Mouse (Mus musculus) liver, postnatal 0 days (tissue): ENCODE measurements at regions not wholly inside any gene's neighbourhood (a gene's known extent, or its start where the extent isn't known, plus 50 kb on each side); places are given as distances from the start of the nearest gene placed in this dataset.

ENCODE experiments used
- ATAC-seq: fragments of 200-750 bp; cut with Nextera tagmentation; 2 replicates; pipeline ENCODE4 v1.8.0; 2017; ENCODE audit warnings: mild to moderate bottlenecking, moderate library complexity
- DNase-seq: peaks from one replicate; pipeline ENCODE4 v3.0.0-alpha.2; 2016
- H3K27ac ChIP-seq: fragments of 300-500 bp; sonication (generic); 2 replicates; pipeline ENCODE4 v1.5.1; 2014; ENCODE audit warnings: antibody characterized with exemption, moderate library complexity, mild to moderate bottlenecking, low read depth
- H3K27me3 ChIP-seq: fragments of 300-500 bp; sonication (generic); 2 replicates; pipeline ENCODE4 v1.6.1; 2014; ENCODE audit warnings: low read length, control low read depth, mixed read lengths; ENCODE audit not compliant: insufficient read depth
- H3K36me3 ChIP-seq: fragments of 300-500 bp; sonication (generic); replicated peaks from 2 replicates; pipeline ENCODE4 v1.6.1; 2014; ENCODE audit warnings: mild to moderate bottlenecking, control low read depth, low read length, moderate library complexity, mixed read lengths; ENCODE audit not compliant: insufficient read depth
- H3K4me1 ChIP-seq: fragments of 300-500 bp; sonication (generic); 2 replicates; pipeline ENCODE4 v1.6.1; 2014; ENCODE audit warnings: antibody characterized with exemption, mild to moderate bottlenecking, control low read depth; ENCODE audit not compliant: insufficient read depth
- H3K4me2 ChIP-seq: fragments of 300-500 bp; sonication (generic); 2 replicates; pipeline ENCODE4 v1.6.1; 2014; ENCODE audit warnings: low read depth, mild to moderate bottlenecking, low read length, moderate library complexity, mixed read lengths
- H3K4me3 ChIP-seq: fragments of 300-500 bp; sonication (generic); 2 replicates; pipeline ENCODE4 v1.5.1; 2014; ENCODE audit warnings: low read depth, low read length
- H3K9ac ChIP-seq: fragments of 300-500 bp; sonication (generic); replicated peaks from 2 replicates; pipeline ENCODE4 v1.6.1; 2014; ENCODE audit warnings: mild to moderate bottlenecking, moderate library complexity
- H3K9me3 ChIP-seq: fragments of 300-500 bp; sonication (generic); 2 replicates; pipeline ENCODE4 v1.6.1; 2016; ENCODE audit warnings: mild to moderate bottlenecking, control low read depth, low read length, mixed read lengths
- CTCF ChIP-seq: sonication (generic); IDR thresholded peaks from 2 replicates; pipeline ENCODE4 v1.5.1; 2016; ENCODE audit warnings: antibody characterized with exemption, low read depth
- EP300 ChIP-seq: IDR thresholded peaks from 2 replicates; pipeline ENCODE4 v1.6.1; 2016; ENCODE audit warnings: antibody characterized with exemption, low read depth, mild to moderate bottlenecking
- WGBS: fragments of 180-500 bp; shearing (Covaris S2); extraction: QIAGEN DNeasy Blood & Tissue Kit; methylation state at CpG from one replicate; pipeline ENCODE4 v1.1.7; 2014; ENCODE audit not compliant: insufficient replicate concordance; 5-methylcytosine and 5-hydroxymethylcytosine counted together

DNA sequence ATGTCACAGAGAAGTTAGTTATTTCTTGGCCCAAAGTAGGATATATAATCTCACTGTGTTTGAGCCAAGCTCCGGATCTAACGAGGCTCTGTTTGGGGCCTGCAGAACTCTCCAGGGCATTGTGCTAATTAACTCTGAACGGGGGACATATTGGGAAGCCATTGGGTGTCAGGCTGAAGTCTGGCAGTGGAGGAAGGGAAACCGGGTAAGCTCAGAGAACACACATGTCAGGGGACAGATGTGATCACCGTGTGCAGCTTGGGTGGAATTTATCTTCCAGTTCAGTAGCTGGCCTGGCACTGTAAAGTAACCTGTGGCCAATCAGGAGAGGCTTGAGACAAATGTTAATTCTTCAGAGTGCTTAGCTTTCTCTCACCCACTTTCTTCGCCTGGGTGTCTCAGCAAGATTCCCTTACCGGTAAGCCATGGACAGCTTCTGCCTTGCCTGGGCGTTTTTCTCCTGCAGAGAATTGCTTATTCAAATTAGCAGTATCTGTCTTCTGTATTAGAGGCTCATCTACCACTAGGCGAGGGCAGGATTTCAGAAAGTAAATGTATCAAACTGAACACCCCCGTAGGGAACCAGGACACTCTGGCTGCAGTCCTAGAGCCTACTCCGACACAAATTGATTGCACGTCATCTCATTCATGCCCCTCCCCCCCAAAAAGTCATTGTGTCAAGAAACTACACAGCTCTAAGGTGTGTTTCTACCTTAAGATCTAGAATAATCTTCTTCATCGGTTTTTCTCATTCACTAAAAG is 126.7 kb upstream of the App start:
- TF ChIP-seq CTCF (no peak), EP300 (no peak)
- no peak for DNase-seq
- Histone ChIP-seq H3K4me1 (no peaks in the 10 kb centered on the region), H3K27ac (no peak overlapping the region), H3K9ac (no peak overlapping the region), H3K4me2 (no peak overlapping the region), H3K36me3 (no peaks in the 10 kb centered on the region), H3K27me3 (no peaks in the 10 kb centered on the region), H3K4me3 (no peak overlapping the region), H3K9me3 (no peaks in the 10 kb centered on the region)
- WGBS: 66% methylated on average over 13 of the region's 13 CpGs
- ATAC-seq: no peak

- H3K4me1 ChIP-seq: no peaks in the 10 kb centered on the region
- 38% methylated on average over 2 of the region's 2 CpGs for WGBS
- no peaks in the 10 kb centered on the region for H3K27me3 ChIP-seq
- no peak overlapping the region for H3K4me2 ChIP-seq
- DNase-seq: no peak
- no peak for ATAC-seq
- no peak overlapping the region for H3K4me3 ChIP-seq
- H3K36me3 ChIP-seq: no peaks in the 10 kb centered on the region
- no peaks in the 10 kb centered on the region for H3K9me3 ChIP-seq
- H3K27ac ChIP-seq: no peak overlapping the region
- TF ChIP-seq CTCF (no peak), EP300 (no peak)
- H3K9ac ChIP-seq: no peak overlapping the region
Measured at GRCm38 (mm10) chr16:85298559-85298958, 125.0 kb upstream of the App start.

DNA sequence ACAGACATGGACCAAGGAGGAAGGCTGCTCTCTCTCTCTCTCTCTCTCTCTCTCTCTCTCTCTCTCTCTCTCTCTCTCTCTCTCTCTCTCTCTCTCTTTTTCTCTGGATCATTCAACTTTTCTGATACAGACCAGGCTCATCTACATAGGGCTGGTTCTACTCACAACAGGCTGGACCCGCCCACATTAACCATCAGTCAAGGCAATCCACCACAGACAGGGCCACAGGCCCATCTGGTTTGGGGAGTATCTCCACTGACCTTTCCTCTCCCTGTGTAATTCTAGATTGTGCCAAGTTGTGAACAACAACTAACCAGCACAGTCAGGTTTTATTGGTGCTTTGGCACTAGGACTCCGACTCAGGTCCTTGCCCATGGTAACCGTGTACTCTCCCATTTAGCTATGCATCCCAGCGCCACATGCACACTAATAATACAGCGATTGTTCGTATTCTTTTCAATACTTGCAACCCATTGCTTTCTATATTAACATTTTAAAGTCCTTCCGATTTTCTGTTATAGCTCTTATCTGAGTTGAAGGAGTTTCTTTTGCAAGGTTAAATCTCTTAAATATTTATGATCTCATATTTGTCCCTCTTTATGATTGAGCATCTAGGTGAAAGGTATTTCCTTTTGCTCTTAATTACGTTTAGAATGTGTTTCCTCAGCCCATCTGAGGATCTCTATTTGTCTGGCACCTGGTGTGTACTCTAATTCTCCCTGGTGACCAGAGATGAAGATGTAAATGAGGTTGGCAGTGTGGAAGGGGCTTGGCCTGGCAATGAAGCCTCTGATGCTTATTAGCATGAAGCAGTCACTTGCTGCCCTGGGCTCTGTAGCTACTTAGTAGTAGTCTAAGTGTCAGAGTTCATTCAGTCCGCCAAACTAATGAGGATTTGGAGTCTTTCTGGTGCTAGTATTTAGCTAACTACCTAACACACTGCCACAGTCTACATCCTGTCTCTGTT is 117.7 kb upstream of the App start:
- Histone ChIP-seq H3K4me2 (no peak overlapping the region), H3K27me3 (no peaks in the 10 kb centered on the region), H3K9ac (no peak overlapping the region), H3K27ac (no peak overlapping the region), H3K4me1 (no peaks in the 10 kb centered on the region), H3K4me3 (no peak overlapping the region), H3K36me3 (no peaks in the 10 kb centered on the region), H3K9me3 (no peaks in the 10 kb centered on the region)
- no peak for TF ChIP-seq EP300
- TF ChIP-seq CTCF: no peak
- DNase-seq (no peak), ATAC-seq (no peak)
- 77% methylated on average over 9 of the region's 9 CpGs for WGBS

DNA sequence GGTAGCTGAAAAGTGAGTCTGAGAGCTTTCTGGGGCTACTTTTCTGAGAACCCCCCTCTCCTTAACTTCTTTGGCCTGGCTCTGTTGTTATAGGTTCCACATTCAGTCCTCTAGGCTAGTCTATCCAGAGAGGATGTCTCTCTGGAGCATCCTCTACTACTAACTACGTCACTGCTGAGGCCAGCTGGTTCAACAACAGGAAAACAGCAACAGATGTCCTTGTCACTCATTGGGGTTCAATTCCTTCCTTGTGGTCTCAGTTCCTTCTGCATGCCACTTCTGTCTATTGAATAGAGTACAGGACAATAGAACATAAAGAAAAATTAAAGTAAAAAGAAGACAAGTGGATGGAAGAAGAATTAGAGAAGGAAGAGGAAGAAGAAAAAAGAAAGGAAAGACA is 104.3 kb upstream of the App start:
- no peaks in the 10 kb centered on the region for H3K4me1 ChIP-seq
- no peak overlapping the region for H3K27ac ChIP-seq
- no peak overlapping the region for H3K4me2 ChIP-seq
- H3K9ac ChIP-seq: no peak overlapping the region
- TF ChIP-seq EP300: no peak
- no peak for TF ChIP-seq CTCF
- ATAC-seq (no peak), DNase-seq (no peak)
- H3K27me3 ChIP-seq: no peaks in the 10 kb centered on the region
- no peak overlapping the region for H3K4me3 ChIP-seq
- no peaks in the 10 kb centered on the region for H3K9me3 ChIP-seq
- WGBS: 38% methylated on average over 1 of the region's 1 CpGs
- H3K36me3 ChIP-seq: no peaks in the 10 kb centered on the region

DNA sequence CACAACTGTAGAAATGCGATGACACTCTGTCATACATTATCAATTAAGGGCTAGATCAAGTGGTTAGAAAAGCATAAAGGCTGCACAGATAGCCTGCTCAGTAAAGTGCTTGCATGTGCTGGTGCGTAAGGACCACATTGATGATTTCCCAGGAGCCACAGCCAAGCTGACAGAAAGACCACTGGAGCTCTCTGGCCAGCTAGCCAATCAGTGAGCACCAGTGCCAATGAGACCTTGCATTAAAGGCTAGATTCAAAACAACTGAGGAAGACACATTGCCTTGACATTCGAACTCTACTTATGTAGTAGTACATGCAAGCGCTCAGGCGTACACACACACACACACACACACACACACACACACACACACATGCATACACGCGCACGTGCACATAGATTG is 96.1 kb upstream of the App start:
- ATAC-seq: no peak
- H3K4me2 ChIP-seq: no peak overlapping the region
- no peak for TF ChIP-seq CTCF
- no peak for TF ChIP-seq EP300
- H3K27ac ChIP-seq: no peak overlapping the region
- WGBS: 78% methylated on average over 8 of the region's 8 CpGs
- no peaks in the 10 kb centered on the region for H3K4me1 ChIP-seq
- no peak overlapping the region for H3K4me3 ChIP-seq
- H3K27me3 ChIP-seq: no peaks in the 10 kb centered on the region
- H3K9me3 ChIP-seq: no peaks in the 10 kb centered on the region
- no peak for DNase-seq
- no peaks in the 10 kb centered on the region for H3K36me3 ChIP-seq
- no peak overlapping the region for H3K9ac ChIP-seq

GRCm38 (mm10) chr16:85259838-85260237 is 86.3 kb upstream of the App start:
- 59% methylated on average over 4 of the region's 4 CpGs for WGBS
- no peaks in the 10 kb centered on the region for H3K27me3 ChIP-seq
- ATAC-seq: no peak
- H3K9ac ChIP-seq: no peak overlapping the region
- TF ChIP-seq EP300 (no peak), CTCF (no peak)
- no peaks in the 10 kb centered on the region; the same call in 1 of the 2 replicates for H3K9me3 ChIP-seq
- no peaks in the 10 kb centered on the region for H3K36me3 ChIP-seq
- H3K4me3 ChIP-seq: no peak overlapping the region
- H3K4me1 ChIP-seq: no peaks in the 10 kb centered on the region
- H3K27ac ChIP-seq: no peak overlapping the region
- no peak overlapping the region for H3K4me2 ChIP-seq
- DNase-seq: no peak
